Mouse (Mus musculus): Measurements from ENCODE around the gene Pspn. TPM values are rescaled to one million over a fixed set of nuclear protein-coding genes. Genes with fewer than 3 reads are reported as not detected.

The Pspn gene
- polyA plus RNA-seq (2015; fragmentation: Illumina TruSeq; extraction: RNeasy Lipid Tissue Mini Kit (QIAGEN cat#74804); ENCODE audit: insufficient read depth, low replicate concordance) = not detected

GRCm38 (mm10) chr17:56999968-57000609, at the start of gene Pspn:
Pspn (minus strand) TSS chr17:57000018.

GRCm38 (mm10) chr17:57041554-57041953, 41.7 kb upstream of the Pspn start, which contains the start of gene Slc25a41:
Slc25a41 (minus strand) TSS chr17:57041654.

DNA sequence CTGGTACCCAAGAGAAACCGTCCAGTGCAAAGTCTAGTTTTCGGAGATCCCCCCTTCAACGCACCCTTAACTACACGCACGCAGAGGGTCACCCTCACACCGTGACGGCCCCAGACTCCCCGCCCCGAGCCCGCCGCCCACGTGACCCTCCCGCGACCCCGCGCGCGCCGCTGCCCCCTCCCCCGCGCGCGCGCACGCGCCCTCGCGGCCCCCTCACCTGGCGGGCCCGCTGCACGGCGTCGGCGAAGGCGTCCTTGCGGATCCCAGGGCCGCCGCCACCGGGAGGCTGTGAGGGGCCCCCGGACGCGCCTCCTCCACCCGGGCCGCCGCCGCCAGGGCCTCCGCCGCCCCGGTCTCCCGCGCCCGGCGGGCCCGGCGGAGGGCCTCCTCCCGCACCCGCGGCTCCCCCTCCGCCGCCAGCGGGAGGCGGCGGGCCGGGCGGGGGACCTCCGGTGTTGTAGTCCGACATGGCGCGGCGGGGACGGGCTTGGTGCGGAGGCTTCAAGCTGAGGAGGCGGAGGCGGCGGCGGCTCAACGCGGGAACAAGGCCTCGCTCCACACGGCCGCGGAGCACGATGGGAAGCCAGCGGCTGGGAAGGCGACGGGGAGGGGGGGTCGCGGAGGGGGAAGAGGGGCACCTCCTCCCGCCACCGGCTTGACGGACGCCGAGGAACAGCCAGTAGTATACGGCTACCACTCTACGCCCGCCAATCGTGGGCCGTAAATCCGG, 31.3 kb upstream of the Pspn start, which contains the start of gene Khsrp:
Gene Khsrp, minus strand, starts transcription at position 592 of the 730 bp plus-strand sequence.

DNA sequence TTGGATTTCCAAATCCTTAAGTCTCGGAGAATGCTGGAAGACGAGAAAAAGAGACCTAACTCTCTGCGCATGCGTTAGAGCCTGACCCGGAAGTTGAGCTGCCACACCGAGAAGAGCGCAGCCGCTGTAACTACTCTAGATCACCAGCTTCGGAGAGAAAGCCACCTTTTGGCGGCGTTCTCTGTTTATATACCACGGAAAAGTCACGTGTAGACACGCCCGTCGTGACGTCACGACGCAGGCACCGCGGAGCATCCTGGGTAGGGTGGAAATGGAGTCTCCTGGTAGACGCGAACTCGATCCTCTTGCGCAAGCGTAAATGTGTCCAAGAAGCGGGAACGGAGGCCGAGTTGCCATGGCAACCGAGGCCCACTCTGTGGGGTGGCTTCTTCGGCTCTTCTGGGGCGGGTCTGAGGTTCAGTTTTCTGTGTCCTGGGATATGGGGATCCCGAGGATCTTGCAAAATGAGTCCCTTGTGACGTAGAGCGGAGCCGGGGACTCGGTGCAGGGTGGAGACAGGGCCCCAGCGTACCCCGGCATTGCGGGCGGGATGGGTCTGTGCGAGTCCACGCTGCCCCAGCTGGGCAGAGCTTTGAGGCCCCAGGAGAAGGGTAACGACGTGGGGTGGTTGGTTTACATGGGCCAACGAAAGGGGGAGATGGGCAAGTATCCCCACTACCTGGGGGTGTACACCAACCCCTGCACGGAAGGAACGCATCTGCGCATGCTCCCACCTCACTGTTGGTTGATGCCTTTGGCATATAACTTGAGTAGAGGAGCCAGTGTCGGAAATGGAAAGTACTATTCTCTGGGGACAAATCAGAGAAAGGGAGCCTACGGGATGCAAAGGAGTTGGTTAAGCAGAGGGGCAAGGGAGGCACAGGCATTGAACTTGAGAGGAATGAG, 11.7 kb upstream of the Pspn start, which contains the start of the genes Gtf2f1 and Gm17949:
Gene Gtf2f1, minus strand, starts transcription at position 53 of the 906 bp plus-strand sequence.
Gene Gm17949, plus strand, starts transcription at position 234 of the 906 bp plus-strand sequence.

DNA sequence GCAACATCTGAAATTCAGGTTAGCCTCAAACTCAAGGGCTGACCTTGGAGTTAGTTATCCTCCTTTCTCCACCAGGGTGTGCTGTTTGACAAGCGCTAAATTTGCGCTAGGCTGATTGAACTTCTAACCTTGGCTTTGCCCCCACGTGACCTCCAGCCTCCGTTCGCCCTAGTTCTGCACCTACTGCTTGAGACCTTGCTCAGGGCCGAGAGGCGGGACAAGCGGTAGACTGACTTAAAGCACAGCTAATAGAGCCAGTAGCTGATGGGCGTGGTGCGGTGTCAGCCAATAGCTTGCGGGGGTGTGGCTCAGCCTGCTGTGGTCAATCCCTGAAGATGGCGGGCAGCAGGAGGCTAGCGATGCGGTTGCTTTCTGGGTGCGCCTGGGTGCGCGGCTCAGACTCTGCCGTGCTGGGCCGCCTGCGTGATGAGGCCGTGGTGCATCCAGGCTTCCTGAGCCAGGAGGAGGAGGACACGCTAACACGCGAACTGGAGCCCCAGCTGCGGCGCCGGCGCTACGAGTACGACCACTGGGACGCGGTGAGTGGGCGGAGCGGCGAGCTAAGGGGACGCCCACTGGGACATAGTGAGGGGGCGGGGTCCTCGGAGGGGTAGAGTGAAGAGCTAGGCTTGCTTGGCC, 2.7 kb downstream of the Pspn start, which contains the start of gene Alkbh7:
Gene Alkbh7, plus strand, starts transcription at position 311 of the 639 bp plus-strand sequence.

GRCm38 (mm10) chr17:56990115-56990746, 9.6 kb downstream of the Pspn start, which contains the start of gene Clpp:
Clpp (plus strand) TSS chr17:56990305.

DNA sequence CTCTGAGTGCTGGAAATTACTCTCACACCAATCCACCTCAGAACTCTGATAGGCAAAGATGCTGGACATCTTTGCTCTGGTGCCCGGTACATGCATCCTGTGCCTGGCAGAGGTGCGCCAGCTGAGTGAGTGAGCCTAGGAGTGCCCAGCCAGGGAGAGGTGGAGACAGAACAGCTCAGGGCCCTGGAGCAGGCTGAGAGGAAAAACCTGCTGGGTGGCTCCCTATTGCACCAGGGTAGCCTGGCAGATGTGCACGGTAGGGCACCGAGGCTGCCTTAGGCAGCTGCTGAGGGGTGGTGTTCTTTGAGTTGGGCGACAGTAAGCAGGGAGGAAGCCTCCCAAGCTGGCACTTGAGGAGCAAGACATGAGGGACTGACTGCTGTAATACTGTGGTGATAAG, 17.8 kb downstream of the Pspn start, which contains the start of gene Acer1:
Gene Acer1, minus strand, starts transcription at position 114 of the 400 bp plus-strand sequence.

Other genes starting within 250 kb of the Pspn start
- not detected for gene Nrtn, start 242.5 kb downstream of the Pspn start, polyA plus RNA-seq (2015; fragmentation: Illumina TruSeq; extraction: RNeasy Lipid Tissue Mini Kit (QIAGEN cat#74804); ENCODE audit: insufficient read depth, low replicate concordance)
- gene Dus3l, start 235.3 kb downstream of the Pspn start, polyA plus RNA-seq (2015; fragmentation: Illumina TruSeq; extraction: RNeasy Lipid Tissue Mini Kit (QIAGEN cat#74804); ENCODE audit: insufficient read depth, low replicate concordance) = 8.4 TPM
- gene Prr22, start 229.8 kb downstream of the Pspn start, polyA plus RNA-seq (2015; fragmentation: Illumina TruSeq; extraction: RNeasy Lipid Tissue Mini Kit (QIAGEN cat#74804); ENCODE audit: insufficient read depth, low replicate concordance) = 0.18 TPM
- 1.8 TPM for gene Rfx2, start 169.0 kb downstream of the Pspn start, polyA plus RNA-seq (2015; fragmentation: Illumina TruSeq; extraction: RNeasy Lipid Tissue Mini Kit (QIAGEN cat#74804); ENCODE audit: insufficient read depth, low replicate concordance)
- gene Acsbg2, start 125.6 kb downstream of the Pspn start, polyA plus RNA-seq (2015; fragmentation: Illumina TruSeq; extraction: RNeasy Lipid Tissue Mini Kit (QIAGEN cat#74804); ENCODE audit: insufficient read depth, low replicate concordance) = not detected
- gene 1700061G19Rik, start 124.5 kb downstream of the Pspn start, polyA plus RNA-seq (2015; fragmentation: Illumina TruSeq; extraction: RNeasy Lipid Tissue Mini Kit (QIAGEN cat#74804); ENCODE audit: insufficient read depth, low replicate concordance) = 0.19 TPM
- 8.2 TPM for gene Mllt1, start 64.6 kb downstream of the Pspn start, polyA plus RNA-seq (2015; fragmentation: Illumina TruSeq; extraction: RNeasy Lipid Tissue Mini Kit (QIAGEN cat#74804); ENCODE audit: insufficient read depth, low replicate concordance)
- not detected for gene Acer1, start 17.9 kb downstream of the Pspn start, polyA plus RNA-seq (2015; fragmentation: Illumina TruSeq; extraction: RNeasy Lipid Tissue Mini Kit (QIAGEN cat#74804); ENCODE audit: insufficient read depth, low replicate concordance)
- 11.5 TPM for gene Clpp, start 9.7 kb downstream of the Pspn start, polyA plus RNA-seq (2015; fragmentation: Illumina TruSeq; extraction: RNeasy Lipid Tissue Mini Kit (QIAGEN cat#74804); ENCODE audit: insufficient read depth, low replicate concordance)
- 7.3 TPM for gene Alkbh7, start 2.7 kb downstream of the Pspn start, polyA plus RNA-seq (2015; fragmentation: Illumina TruSeq; extraction: RNeasy Lipid Tissue Mini Kit (QIAGEN cat#74804); ENCODE audit: insufficient read depth, low replicate concordance)
- gene Gtf2f1, start 11.3 kb upstream of the Pspn start, polyA plus RNA-seq (2015; fragmentation: Illumina TruSeq; extraction: RNeasy Lipid Tissue Mini Kit (QIAGEN cat#74804); ENCODE audit: insufficient read depth, low replicate concordance) = 29.0 TPM
- gene Gm17949, start 11.5 kb upstream of the Pspn start, polyA plus RNA-seq (2015; fragmentation: Illumina TruSeq; extraction: RNeasy Lipid Tissue Mini Kit (QIAGEN cat#74804); ENCODE audit: insufficient read depth, low replicate concordance) = not detected
- gene Khsrp, start 31.5 kb upstream of the Pspn start, polyA plus RNA-seq (2015; fragmentation: Illumina TruSeq; extraction: RNeasy Lipid Tissue Mini Kit (QIAGEN cat#74804); ENCODE audit: insufficient read depth, low replicate concordance) = 40.8 TPM
- not detected for gene Slc25a41, start 41.6 kb upstream of the Pspn start, polyA plus RNA-seq (2015; fragmentation: Illumina TruSeq; extraction: RNeasy Lipid Tissue Mini Kit (QIAGEN cat#74804); ENCODE audit: insufficient read depth, low replicate concordance)
- gene Crb3, start 59.1 kb upstream of the Pspn start, polyA plus RNA-seq (2015; fragmentation: Illumina TruSeq; extraction: RNeasy Lipid Tissue Mini Kit (QIAGEN cat#74804); ENCODE audit: insufficient read depth, low replicate concordance) = 0.84 TPM
- 10.4 TPM for gene Slc25a23, start 59.8 kb upstream of the Pspn start, polyA plus RNA-seq (2015; fragmentation: Illumina TruSeq; extraction: RNeasy Lipid Tissue Mini Kit (QIAGEN cat#74804); ENCODE audit: insufficient read depth, low replicate concordance)
- 128 TPM for gene Dennd1c, start 78.5 kb upstream of the Pspn start, polyA plus RNA-seq (2015; fragmentation: Illumina TruSeq; extraction: RNeasy Lipid Tissue Mini Kit (QIAGEN cat#74804); ENCODE audit: insufficient read depth, low replicate concordance)
- gene Tubb4a, start 87.8 kb upstream of the Pspn start, polyA plus RNA-seq (2015; fragmentation: Illumina TruSeq; extraction: RNeasy Lipid Tissue Mini Kit (QIAGEN cat#74804); ENCODE audit: insufficient read depth, low replicate concordance) = 0.83 TPM
- gene Tnfsf9, start 105.3 kb upstream of the Pspn start, polyA plus RNA-seq (2015; fragmentation: Illumina TruSeq; extraction: RNeasy Lipid Tissue Mini Kit (QIAGEN cat#74804); ENCODE audit: insufficient read depth, low replicate concordance) = 2.3 TPM
- not detected for gene Cd70, start 149.8 kb upstream of the Pspn start, polyA plus RNA-seq (2015; fragmentation: Illumina TruSeq; extraction: RNeasy Lipid Tissue Mini Kit (QIAGEN cat#74804); ENCODE audit: insufficient read depth, low replicate concordance)
- gene Tnfsf14, start 194.2 kb upstream of the Pspn start, polyA plus RNA-seq (2015; fragmentation: Illumina TruSeq; extraction: RNeasy Lipid Tissue Mini Kit (QIAGEN cat#74804); ENCODE audit: insufficient read depth, low replicate concordance) = 6.5 TPM
- 530 TPM for gene C3, start 228.1 kb upstream of the Pspn start, polyA plus RNA-seq (2015; fragmentation: Illumina TruSeq; extraction: RNeasy Lipid Tissue Mini Kit (QIAGEN cat#74804); ENCODE audit: insufficient read depth, low replicate concordance)
- 32.8 TPM for gene Gpr108, start 248.4 kb upstream of the Pspn start, polyA plus RNA-seq (2015; fragmentation: Illumina TruSeq; extraction: RNeasy Lipid Tissue Mini Kit (QIAGEN cat#74804); ENCODE audit: insufficient read depth, low replicate concordance)
- 18.0 TPM for gene Trip10, start 249.4 kb upstream of the Pspn start, polyA plus RNA-seq (2015; fragmentation: Illumina TruSeq; extraction: RNeasy Lipid Tissue Mini Kit (QIAGEN cat#74804); ENCODE audit: insufficient read depth, low replicate concordance)

Data from spleen, adult 10 weeks (tissue).